Mouse (Mus musculus) liver, postnatal 0 days (tissue): ENCODE measurements around the gene Grin3b.

Experiments
- CTCF ChIP-seq: sonication (generic); IDR thresholded peaks from 2 replicates; pipeline ENCODE4 v1.5.1; 2016; ENCODE audit warnings: antibody characterized with exemption, low read depth
- EP300 ChIP-seq: IDR thresholded peaks from 2 replicates; pipeline ENCODE4 v1.6.1; 2016; ENCODE audit warnings: antibody characterized with exemption, low read depth, mild to moderate bottlenecking

- no peak for TF ChIP-seq CTCF
- TF ChIP-seq EP300: no peak
These were observed 48.9 kb upstream of the Grin3b start for GRCm38 (mm10) chr10:79921572-79921971.
